Mouse (Mus musculus) testis, postnatal 10 days (tissue): ENCODE results near the gene Krt81.
A peak's percentile ranks its signal among the peaks of the same experiment; 100 is the strongest.

Experiments used
- DNase-seq: peaks from one replicate; pipeline ENCODE4 v3.0.0; 2021; ENCODE audit warnings: low spot score

The Krt81 gene

DNA sequence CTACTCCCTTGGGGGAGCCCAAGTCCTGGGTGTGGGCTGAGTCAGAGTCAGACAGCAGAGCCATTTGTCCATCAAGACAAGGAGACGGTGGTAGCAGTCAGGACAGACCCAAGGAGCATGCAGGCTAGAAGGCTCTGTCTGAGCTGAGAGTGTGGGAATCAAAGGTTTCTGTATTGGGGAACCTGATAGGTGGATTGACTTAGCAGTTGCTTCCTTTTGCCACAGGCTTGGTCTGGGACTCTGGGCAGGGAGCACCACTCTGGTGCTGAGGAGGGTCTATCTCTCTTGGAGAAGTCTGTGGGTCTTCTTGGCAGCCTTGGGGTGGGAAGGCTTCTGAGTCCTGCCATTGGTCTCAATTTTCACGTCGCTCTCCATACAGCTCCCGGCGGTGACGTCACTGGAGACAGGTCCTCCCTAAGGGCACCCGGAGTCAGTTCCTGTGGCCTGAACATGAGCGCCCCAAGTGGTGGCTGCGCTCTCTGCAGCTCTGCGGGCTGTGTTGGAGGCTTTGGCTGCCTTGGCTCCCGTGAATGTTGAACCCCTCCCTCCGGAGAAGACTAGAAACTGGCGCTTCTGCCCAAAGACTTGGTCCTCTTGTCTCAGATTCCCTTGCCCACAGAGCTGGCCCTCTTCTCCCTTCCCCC, 10.3 kb downstream of the Krt81 start:
- peak; percentile 90 for DNase-seq

DNA sequence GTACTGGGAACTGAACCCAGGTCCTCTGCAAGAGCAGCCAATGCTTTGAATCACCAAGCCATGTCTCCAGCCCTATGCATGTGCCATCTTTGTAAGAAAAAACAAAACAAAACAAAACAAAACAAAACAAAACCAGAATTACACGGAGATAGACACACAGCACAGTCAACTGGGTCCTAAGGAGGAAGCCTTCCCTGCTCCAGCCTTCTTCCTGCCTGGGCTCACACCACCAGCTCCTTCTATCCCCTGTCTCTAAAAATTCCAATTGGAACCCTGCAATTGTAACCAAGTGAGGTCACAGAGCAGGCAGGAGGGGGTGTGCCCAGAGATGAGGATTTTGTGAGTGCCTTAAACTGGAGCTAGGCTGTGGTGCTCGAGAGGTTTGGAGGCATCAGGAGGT, 16.1 kb downstream of the Krt81 start, which contains the start of gene Krt88:
TSS of gene Krt88 (plus strand) at position 301 of the 400 bp plus-strand sequence.
- DNase-seq = no peak

DNA sequence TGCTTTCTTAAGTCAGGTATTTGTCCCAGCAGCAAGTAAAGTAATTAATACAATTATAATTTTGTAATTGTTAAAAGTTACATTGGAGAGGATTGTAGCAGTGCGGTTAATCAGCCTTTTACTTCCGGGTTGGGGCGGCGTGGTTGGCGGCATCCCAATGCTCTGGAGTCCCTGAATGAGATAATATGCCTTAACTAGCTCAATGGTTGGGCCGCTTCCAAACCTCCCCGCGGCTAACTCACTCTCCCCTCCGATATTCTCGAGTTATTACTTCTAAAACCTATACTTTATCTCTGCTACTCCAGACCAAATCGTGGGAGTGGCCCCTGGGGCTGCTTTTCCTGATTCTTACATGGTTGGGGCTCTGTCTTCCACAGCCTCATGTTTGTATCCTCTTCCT, 17.0 kb downstream of the Krt81 start:
- peak; percentile 80 for DNase-seq

DNA sequence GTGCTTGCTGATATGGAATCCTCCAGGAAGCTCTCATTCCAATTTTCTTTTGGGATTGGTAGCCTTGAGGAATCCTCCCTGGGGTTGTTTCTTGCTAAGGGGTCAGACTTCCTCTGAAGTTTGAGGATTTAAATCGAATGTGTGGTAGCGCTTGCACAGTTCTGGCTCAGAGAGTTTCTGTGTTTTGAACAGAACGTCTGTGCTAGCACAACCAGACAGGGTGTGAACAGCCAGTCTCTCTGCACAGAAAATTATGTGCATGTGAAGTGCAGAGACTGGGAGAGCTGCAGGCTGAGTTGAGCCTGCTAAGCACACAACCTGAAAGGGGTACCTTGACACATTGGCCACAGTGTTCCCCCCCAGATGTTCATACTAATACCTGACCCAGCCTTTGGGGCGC, 22.7 kb downstream of the Krt81 start:
- no peak for DNase-seq

DNA sequence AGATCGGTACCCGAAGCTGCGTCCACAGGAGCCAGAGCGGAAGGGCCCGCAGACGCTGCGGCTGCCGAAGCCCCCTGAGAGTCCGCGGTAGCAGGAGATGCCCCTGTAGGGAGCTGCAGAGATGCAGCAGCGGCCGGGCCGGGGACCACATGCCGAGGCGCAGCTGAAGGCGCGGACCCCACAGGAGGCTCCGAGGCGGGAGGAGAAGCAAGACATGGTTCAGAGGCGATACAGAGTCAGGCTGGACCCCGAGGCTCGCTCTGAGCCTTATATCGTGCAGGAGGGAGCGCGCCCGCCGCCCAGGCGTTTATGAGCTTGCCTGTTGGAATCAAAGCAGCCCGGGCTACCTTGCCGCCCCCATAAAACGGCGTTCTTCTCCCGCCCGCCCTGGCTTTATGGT, 25.0 kb downstream of the Krt81 start, which contains the start of gene Krt87:
TSS of gene Krt87 (minus strand) at position 250 of the 400 bp plus-strand sequence.
- DNase-seq = no peak

DNA sequence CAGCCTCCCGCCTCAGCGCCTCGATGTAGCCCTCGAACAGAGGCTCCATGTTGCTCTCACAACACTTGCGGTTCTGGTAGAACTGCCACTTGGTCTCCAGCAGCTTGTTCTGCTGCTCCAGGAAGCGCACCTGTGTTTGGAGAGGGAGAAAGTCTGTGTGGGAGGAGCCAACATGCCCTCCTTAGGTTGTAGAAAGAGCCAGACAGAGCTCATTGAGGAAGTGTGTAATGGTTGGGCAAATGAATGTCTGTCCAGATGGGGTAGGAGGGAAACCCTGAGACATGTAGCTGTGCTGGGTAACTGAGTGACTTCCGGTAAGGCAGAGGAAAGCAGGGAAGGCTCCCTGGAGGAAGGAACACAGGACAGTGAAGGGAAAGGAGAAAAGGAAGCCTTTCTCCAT, 26.9 kb downstream of the Krt81 start:
- DNase-seq = no peak

DNA sequence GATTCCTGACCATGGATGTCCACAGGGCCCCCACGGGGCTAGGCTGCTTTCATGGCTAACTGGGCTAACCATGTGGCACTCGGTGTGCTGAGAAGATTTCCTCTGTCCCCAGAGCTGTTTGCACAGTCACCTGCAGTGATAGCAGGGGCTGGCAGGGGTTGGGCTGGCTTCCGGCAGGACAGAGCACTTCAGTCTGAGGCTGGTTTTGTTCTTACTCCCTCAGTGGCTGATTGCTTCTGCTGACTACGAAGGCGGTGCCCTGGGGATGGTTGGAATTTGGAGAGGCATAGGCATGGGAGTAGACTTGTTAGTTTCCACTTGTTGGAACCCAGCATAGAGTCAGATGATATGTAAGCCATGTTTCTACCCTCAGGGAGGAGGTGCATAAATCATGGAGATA, 38.6 kb downstream of the Krt81 start:
- DNase-seq = no peak

DNA sequence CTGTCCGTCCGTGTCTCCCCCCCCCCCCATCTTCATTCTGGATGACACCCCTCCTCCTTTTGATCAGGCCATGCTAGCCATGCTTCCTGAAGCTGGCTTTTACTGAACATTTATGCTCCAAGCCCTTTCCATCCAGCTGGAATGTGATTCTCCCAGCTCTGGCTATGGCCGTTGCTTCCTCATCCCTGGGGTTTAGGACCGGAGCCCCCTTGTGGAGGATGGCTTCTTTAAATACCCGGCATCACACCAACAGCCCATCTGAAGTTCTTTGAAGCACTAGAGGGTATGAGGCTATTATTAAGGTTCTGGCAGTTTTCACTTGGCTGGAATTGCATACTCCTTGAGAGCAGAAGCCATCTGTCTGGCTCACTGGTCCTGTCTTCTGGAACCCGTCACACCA, 42.6 kb downstream of the Krt81 start:
- DNase-seq = no peak

DNA sequence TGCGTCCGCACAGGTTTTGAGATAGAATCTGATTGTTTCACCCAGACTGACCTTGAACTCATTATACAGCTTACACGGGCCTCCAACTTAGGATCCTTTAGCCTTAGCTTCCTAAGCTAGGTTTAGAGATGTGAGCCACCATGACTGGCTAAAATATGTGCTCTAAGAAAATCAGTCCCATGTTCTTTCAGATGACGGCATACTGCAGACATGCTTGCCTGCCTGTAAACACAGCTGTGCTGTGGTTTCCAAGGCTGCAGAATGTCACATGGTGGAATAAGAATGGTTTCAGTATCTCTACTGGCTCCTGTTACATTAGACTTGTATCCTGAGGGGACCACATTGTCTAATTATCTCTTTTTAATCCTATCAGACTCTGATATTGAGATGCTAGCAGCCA, 44.6 kb downstream of the Krt81 start:
- DNase-seq = no peak

DNA sequence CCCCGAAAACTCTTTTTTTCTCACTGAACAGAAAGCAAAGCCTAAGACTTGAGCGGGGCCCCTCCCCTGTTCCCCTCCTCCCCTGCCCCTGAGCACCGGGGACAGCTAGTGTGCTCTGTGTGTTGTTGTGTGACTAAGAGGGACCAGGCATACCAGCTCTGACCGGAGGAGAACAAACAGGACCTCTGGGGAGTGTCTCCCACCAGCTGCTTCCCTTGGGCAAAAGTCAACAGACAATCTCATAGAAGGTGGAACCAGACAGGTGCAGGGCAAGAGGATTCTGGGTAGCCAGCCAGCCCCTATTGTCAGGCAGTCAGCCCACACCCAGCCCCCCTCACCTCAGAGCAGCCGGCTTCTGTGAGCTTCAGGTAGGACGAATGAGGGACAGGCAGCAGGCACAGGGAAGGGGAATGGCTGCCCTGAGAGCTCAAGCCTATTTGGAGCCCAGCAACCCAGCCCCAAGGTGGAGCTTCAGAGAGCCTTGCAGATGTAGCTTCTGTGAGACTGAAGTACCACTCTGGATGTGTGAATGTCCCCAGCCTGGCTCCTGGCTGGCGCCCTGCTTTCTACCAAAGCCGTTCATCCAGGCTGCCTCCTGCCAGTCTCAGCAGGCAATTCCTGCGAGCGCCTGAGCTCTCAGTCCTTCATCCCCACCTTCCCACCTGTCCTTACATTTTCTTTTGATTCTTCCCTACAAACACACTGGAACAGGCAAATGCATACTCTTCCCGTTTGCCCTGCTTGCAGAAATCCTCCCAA, 48.6 kb downstream of the Krt81 start:
- no peak for DNase-seq

DNA sequence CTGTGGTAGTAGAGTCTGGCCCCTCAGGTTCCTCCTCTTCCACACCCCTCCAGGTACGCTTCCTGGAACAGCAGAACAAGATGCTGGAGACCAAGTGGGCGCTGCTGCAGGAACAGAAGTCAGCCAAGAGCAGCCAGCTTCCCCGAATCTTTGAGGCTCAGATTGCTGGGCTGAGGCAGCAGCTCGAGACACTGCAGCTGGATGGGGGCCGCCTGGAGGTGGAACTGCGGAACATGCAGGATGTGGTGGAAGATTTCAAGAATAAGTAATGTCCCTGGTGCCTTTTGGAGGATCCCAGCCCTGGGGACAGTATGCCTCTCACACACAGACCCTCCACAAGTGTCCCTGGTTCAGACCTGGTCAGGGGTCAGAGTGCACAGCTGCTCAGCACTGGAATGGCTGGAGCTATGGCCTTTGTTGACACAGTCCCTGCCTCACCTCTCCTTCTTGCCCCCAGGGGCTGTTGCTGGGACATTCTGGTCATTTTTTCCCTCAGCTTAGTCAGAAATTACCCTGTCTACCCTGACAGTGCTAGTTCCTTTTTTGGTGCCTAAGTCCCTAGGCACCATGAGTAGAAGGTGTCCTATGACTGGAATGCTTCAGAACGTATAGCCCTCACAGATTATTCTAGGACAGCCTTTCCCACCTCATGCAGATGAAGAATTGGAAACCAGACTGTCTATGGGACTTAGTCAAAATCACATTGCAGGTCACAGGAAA, 49.5 kb downstream of the Krt81 start:
- DNase-seq = no peak

DNA sequence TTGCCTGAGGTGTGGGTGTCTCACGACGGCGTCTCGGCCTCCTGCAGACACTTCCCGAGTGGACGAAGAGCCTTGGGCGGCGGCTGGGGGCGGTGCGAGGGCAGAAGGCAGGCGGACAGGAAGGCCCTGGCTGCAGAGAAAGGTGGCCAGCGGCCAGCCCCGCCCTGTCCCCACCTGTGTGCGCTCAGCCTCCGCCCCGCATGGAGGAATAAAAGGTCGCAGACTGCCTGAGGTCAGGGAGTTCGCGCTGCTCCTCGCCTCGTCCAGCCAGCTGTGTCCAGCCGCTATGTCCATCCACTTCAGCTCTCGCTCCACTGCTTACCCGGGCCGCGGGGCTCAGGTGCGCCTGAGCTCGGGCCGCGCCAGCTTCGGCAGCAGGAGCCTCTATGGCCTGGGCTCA, 51.4 kb downstream of the Krt81 start:
- no peak for DNase-seq

DNA sequence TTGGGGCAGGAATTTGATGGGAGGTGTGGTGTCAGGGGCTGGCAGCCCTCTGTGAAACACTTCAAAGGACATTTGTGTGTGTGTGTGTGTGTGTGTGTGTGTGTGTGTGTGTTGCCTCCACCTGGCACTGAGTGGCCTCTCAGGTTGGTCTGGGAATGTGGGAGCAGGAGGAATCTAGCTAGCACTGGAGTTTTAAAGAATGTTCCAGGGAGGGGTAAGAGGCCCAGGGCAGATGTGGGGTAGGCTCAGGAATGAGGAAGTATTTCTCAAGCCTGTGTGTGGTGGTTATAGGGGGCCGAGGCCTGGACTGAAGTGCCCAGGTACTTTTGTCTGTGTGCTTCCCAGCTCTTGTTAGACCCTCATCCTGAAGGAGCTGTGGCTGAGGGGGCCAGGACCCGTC, 52.8 kb downstream of the Krt81 start, which contains the start of gene Krt7:
TSS of gene Krt7 (plus strand) at position 269 of the 400 bp plus-strand sequence.
- no peak for DNase-seq
